Mouse (Mus musculus): ENCODE results near the gene Hspb6.

- TF ChIP-seq CTCF (IDR thresholded peaks at IDR 0.05; ENCODE audit: low read depth, low read length) (no peak), POLR2AphosphoS5 (IDR thresholded peaks at IDR 0.05; ENCODE audit: insufficient replicate concordance, low read depth, low read length) (no peak), GATA1 (IDR thresholded peaks at IDR 0.05; ENCODE audit: borderline replicate concordance, low read length) (no peak)
Observed at GRCm38 (mm10) chr7:30544327-30544726, 7.7 kb upstream of the Hspb6 start.

Measured in G1E (cell line).